Mouse (Mus musculus): ENCODE data around the gene E4f1.
"Not testable (repeated sequence)": the region's sequence is repeated elsewhere in the genome, so short reads cannot be mapped to it uniquely, and the experiment has no call there.

The E4f1 gene

DNA sequence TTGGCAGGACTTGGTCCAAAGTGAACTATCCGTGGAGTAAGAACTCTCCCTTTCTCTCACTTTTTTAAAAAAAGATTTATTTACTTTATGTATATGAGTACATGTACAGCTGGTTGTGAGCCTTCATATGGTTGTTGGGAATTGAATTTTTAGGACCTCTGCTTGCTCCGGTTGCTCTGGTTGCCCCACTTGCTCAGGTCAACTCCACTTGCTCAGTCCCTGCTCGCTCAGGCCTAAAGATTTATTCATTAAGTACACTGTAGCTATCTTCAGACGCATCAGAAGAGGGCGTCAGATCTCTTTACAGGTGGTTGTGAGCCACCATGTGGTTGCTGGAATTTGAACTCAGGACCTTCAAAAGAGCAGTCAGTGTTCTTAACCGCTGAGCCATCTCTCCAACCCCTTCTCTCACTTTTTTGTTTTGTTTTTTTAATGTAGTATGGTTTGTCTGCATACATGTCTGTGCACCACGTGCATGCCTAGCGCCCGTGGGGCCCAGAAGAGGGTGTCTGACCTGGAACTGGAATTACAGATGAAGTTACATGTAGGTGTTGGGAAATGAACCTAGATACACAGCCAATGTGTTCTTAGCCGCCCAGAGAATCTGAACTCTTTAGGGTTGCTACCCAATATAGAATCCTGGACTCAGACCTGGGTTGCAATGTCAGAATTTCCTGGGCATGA lies 14.4 kb downstream of the E4f1 start:
- DNase-seq (ENCODE audit: low spot score in 2 of 2), result not testable (repeated sequence)

DNA sequence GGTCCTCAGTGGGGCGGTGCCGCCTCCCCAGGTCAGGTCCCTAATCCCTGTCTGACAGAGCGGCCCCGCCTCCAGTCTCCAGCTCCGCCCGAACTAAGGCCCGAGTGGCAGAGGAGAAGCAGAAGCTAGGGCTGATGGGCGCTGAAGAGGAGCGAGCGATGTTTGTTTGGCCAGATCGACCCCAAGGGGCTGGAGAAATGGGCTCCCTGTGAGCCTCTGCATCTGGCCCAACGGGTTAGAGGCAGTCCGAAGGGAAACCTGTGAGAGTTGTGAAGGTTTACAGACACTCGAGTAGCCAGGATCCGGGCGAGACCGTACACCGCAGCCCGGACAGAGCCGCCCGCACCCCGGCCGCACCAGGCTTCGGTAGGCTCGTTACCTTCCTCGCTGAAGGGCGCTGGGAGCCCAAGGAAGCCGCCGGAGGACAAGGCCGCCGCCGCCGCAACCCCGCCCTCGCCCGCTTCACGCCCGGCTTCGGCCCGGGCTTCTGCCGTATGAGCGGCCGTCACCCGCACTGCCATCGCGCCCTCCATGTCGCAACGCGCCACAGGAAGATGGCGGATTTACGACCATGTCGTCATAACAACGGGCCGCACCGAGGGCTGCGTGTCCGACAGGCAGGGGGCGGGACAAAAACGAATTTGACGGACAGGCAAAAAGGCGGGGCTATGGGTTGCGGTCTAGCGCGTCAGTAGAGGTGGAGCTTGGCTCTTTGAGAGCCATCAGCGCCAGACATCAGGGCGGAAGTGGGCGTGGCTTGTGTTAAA lies 15.2 kb downstream of the E4f1 start:
- peak; percentile 99 to 100 for DNase-seq (ENCODE audit: low spot score in 2 of 2)

DNA sequence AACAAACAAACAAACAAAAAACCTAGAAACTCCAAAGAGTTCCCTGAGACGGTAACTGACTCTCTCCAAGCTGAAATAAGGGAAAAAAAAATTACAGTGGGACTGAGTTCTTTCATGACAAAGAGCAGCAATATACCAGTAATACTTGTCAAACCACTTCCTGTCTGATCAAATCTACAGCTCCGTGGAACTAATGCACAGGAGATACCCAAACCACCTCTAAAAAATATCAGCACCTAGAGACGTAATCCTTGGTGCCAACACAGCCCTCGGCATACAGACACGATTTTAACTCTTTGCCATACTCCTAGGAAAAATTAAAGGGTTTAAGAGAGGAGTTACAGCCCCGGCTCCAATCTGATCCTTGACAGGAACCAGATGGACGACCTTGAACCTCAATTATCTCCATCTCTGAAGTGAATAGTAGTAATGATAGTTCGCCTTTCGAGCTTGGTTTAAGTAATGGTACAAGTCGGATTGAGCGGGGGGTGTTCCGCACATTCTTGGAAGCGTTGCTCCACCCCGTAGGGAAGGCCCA lies 15.8 kb downstream of the E4f1 start:
- no peak for DNase-seq (ENCODE audit: low spot score in 2 of 2)

DNA sequence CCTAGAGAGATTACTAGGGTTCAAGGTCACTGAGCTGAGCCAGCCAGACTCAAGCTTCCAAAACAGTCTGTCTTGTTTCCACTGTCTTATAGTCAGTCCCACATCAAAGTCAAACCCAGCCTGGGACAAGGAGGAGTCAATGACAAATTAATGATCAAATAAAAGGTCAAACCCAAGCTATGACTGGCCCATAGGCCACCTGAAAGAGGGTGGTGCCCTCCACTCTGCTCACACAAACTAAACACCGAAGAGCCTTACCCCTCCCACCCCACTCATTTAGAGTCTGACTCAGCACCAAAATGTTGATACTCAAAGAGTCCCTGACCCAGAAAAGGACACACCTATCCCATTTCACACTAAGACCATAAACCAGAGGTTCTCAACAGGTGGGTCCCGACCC lies 16.7 kb downstream of the E4f1 start:
- DNase-seq (ENCODE audit: low spot score in 2 of 2), result no peak

DNA sequence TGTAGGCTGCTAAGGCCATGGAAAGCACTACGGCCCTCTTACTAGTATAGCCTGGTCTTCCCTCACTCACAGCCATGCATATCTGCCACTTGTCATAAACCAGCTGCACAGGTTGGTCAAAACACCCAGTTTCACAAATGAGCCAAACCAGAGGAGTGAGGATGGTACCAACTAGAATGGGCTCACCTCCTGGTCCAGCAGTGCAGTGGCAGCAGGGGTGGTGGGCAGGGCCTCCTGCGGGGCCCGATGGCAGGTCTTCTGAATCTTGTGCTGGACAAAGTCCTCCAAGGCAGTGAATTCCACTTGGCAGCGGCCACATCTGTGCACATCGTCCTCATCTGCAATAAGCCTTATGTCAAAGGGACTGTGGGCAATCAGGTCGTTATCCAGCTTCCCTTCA lies 18.9 kb downstream of the E4f1 start:
- no peak for DNase-seq (ENCODE audit: low spot score in 2 of 2)

DNA sequence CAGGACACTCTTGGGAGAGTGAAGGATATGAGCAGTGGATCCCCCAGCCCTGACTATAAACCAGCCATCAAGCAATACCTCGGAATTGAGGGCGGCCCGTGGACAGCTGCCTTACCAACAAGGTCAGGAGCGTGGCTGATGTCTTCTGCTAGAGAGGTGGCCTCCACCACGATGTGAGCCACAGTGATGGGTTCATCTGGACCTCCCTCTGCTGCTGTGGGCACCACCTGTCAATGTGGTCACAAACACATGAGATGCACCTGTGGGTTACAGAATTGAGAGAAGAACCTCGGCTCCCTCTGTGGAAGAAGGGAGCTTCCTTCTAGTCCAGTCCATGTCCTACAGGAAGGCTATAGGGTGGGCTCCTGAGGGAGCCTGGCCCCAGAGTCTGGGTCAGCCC lies 20.6 kb downstream of the E4f1 start:
- DNase-seq (ENCODE audit: low spot score in 2 of 2), result no peak

DNA sequence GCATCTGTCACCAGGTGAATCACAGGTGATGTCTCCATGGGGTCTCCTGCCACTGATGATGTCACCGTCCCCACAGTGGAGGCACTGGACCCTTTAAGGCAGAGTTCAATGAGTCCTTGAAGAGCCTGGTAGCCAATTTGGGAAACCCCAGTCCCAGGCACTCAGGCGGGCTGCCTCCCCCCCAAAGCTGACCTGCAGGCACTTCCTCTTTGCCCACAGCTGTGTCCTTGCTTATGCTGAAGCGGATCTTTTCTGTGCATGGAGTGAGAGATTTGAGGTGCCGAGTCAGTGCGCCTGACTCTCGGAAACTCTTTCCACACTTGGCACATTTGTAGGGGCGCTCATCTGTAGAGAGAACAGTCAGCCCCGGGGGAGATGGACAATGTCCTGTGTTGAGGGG lies 23.5 kb downstream of the E4f1 start:
- no peak for DNase-seq (ENCODE audit: low spot score in 2 of 2)

DNA sequence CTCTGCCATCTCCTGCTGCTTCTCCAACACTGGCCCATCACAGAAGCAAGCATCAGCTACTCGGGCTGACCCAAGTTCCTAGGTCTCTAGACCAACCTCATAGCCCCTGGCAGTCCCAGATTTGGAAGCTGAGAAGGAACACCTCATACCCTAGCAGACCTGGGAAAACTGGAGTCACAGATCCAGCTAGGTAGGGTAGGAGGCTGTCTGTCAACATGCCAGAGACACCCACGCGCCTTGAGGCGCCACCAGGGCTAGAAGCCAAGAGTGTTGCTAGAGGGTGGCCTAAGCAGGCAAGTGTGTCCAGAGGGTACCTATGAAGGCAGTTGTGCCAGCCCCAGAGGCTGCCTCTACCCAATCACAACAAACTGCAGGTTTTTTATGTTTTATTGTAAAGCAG lies 26.7 kb downstream of the E4f1 start:
- peak; percentile 55 to 69 for DNase-seq (ENCODE audit: low spot score in 2 of 2)

DNA sequence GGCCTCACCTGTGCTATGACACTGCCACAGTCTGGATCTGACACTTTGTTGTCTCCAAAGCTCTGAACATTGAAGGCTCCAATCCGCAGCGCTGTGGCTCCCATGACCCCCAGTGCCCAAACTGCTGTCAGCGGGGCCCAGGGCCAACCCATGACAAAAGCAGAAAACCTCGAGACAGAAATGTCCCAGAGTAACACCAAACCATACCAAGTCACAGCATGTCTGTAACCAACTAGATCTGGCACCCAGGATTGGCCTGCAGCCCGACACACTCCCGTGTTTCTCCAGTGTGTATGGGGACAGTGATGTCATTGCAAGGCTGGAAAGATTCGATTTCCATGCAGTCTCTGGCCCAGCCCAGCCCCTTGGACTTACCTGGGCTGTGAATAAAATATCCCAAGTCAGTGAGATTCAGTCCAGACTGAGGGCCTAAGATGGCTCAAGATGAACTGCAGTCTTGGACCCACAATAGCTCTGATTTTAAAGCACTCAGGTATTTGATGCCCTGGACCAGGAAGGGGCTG lies 27.4 kb downstream of the E4f1 start, which contains the start of gene Dnase1l2:
Gene Dnase1l2, minus strand, starts transcription at position 474 of the 524 bp plus-strand sequence.
- peak; percentile 43 to 72 for DNase-seq (ENCODE audit: low spot score in 2 of 2)

DNA sequence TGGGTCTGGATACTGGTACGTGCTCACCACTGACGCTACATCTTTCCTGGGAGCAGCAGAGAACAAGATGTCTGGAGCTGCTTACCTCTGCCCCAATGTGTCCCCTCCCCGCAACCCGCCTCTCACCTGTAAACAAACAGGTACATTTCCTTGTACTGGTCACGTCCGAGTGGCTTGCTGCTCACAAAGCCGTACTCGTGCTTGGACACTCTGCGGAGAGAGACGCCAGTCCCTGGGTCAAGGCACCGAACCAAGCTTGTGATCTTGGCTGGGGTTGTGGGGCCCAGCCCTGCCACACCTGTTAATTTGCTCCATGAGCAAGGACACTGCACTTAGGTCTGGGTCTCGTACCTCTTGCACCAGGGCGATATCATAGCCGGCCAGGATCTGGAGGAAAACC lies 28.0 kb downstream of the E4f1 start:
- peak; percentile 38 to 64 for DNase-seq (ENCODE audit: low spot score in 2 of 2)

DNA sequence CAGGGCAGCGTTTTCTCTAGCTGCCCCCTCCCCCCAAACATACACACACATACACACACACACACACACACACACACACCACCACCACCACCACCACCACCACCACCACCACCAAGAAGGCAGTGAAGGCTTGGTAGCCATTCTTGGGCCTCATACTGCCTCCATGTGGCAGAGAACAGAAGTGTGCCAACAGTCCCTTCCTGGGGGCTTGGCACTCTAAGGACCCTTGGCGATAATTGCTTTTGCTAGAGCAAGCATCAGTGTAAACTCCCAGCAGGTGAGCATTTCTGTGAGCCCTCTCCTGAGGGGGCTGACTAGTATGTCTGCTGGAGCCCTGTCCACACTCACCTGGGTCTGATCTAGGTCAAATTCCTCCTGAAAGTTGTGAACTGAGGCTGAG lies 29.0 kb downstream of the E4f1 start:
- DNase-seq (ENCODE audit: low spot score in 2 of 2), result no peak

DNA sequence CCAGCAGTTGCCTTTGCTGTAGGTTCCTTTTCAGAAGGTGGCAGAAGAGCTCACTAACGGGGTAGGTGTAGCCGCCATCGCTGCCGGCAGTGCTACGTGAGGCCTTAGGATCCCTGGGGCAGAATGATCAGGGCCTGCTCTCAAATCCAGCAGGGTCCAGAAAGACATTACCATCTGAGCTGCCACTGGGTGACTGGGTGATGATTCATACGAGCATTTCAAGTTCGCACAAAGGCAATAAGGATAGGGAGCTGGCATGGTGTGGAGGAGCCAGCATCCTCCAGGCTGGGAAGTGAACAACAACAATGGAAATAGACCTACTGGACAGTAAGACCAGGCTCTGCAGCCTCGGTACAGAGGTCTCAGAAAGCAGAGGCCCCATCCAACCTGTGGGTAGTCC lies 29.7 kb downstream of the E4f1 start:
- DNase-seq (ENCODE audit: low spot score in 2 of 2), result no peak

DNA sequence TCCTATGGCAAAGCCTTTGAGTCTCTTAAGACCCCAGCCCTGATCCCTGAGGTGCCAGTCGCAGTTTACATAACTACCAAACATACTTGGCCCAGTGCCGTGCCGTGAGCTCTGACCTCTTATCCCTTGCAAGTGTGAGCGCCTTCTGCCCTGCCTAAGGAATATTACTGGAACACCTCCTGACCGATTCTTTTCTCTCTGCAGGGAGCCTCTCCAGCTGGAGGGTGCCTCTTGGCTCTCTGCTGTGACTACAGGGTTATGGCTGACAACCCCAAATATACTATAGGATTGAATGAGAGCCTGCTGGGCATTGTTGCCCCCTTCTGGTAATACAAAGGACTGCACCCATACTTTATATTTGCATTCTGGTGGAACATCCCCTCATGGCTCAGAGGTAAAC lies 33.1 kb downstream of the E4f1 start:
- peak in 1 of 2 experiments; percentile 34 for DNase-seq (ENCODE audit: low spot score in 2 of 2)

DNA sequence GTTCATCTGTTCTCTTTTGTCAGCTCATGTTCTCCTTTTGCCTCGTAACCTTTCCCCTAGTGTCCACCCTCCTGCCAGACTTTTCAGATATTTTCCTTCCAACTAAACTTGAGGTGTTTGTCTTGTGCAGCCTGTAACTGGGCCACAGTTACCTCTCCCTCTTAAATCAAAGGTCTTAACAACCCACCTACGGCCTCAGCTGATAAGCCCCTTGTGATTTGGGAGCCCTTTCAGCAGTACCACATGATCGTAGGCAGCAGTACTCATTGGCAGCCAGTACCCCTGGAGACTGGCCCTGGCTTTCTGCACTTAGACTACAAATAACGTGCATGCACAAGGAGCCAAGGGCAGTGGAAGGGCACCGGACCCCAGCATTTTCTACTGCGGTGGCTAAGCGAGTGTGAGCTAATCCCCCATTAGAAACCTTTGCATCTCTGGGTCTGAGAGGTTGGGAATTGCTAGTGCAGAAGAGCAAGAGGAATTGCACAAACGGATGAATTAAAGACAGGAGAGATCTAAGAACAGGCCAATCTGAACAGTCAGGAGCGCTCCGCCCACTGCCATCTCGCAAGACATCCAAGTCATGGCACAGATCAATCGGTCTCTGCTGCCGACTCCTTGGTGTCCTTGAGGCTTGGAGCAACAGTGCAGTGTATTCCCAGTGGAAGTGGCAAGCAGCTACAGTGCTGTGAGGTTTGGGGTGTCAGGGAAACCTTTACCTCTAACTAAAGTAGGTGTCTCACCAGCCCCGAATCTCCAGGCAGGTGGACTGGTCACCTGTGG lies 40.7 kb downstream of the E4f1 start:
- DNase-seq (ENCODE audit: low spot score in 2 of 2), result no peak

DNA sequence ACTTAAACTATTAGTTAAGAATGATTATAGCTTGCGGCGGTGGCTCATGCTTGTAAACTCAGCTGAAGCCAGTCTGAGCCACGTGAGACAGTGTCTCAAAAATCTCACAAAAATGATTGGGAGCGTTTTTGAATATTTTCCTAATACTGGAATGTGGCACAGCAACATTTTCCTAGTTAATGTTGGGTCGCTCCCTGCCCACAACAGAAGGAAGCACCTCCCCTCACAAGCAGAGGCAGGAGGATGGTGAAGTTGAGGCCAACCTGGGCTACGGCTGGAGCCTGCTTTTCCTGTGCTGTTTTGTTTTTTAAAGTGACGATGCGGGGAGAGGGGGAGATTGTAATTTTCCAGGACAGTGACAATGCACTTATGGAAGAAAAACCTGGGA lies 42.9 kb downstream of the E4f1 start:
- no peak for DNase-seq (ENCODE audit: low spot score in 2 of 2)

DNA sequence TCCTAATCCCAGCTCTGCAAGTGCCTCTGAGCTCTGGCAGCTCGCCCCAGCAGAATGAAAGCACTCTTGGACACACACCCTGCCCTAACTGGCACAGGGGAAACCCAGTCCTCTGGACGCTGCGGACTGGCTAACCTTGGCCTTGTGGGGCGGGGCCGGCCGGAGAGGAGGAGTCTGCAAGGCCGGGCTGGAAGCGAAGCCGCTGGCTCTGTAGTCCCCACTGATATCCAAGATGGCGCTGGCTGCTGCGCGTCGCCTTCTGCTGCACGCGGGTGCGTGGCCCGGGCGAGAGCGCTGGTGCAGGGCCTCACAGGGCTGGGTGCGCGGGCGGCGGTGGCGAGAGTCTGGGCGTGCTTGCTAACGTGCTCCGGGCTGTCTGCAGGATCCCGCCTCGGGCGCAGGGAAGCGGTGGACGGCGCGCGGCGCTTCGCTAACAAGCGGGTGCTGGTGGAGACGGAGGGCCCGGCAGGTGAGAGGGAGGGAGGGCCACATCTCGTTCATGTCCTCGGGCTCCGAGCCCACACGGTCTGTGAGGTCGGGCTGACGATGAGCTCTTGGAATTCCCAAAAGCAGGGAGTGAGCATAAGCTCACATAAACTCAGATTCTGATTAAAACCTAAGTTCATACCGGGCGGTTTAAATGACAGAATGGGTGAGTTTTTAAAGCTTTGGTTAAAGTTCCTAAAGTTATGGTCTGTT lies 43.5 kb downstream of the E4f1 start, which contains the start of gene Eci1:
Gene Eci1, plus strand, starts transcription at position 171 of the 699 bp plus-strand sequence.
- peak; percentile 95 to 96 for DNase-seq (ENCODE audit: low spot score in 2 of 2)

DNA sequence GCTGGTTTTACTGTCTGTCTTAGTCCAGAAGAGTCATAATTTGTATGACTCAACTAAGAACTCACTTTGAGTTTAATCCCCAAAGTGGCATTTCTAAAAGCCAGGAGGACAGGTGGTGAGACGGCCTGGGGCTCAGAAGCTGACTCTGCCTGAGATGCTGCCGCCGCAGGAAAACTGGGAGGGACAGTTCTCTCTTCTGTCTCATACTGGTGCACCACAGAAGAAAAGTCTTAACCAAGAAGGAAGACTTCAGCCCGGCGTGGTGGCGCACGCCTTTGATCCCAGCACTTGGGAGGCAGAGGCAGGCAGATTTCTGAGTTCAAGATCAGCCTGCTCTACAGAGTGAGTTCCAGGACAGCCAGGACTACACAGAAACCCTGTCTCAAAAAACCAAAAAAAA lies 44.2 kb downstream of the E4f1 start:
- DNase-seq (ENCODE audit: low spot score in 2 of 2), result no peak

DNA sequence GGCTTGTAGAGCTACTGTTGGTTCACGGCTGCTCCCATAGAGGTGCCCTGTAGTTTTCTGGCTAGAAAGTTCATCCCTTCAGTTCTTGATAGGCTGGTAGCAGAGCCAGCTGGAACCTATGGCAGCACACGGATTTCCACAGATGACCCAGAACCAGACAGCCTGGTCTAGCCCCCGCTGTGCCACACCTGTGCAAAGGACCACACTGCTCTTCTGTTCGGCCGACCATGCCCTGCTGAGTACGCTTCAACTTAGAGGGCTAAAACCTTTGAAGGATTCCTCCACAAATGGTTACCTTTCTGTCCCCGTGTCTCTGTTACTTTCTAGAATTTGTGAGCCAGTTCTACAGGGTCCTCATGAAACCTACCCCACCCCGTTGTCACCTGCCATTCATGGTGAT lies 44.8 kb downstream of the E4f1 start:
- DNase-seq (ENCODE audit: low spot score in 2 of 2), result not testable (repeated sequence)

DNA sequence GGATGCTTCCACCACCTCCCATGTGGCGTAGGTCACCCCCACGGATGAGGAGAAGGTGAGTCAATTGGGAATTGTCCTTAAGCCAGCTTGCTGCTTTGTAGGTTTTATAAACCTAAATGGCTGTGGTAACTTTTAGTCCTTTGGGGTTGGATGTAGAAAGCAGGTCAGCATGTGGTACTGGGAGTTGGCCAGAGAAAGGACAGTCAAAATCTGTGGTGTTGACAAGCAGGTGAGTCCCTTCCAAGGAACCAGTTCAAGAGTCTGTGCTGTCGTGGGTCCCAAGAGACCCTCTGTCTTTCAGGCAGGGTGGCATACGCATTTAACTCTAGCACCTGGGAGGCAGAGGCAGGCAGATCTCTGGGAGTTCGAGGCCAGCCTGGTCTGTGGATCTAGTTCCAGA lies 45.6 kb downstream of the E4f1 start:
- DNase-seq (ENCODE audit: low spot score in 2 of 2), result no peak

DNA sequence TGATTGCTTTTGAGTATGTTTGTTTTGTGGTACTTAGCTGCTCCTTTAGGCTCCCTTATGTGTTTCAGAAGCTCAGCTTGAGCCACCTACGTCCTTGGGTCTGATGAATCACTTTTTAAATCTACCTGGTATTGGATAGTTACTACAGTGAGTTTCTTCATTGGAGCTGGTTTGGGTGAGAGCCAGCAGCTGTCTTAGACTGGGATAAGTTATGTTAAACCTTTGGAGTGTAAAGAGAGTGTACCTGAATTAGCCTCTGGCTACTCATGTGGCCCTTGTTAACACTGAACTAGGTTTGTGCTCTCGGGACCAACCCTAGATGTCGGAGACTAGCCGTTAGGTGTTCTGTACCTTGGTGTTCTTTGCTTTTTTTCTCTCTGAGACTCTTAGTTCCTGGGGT lies 47.0 kb downstream of the E4f1 start:
- DNase-seq (ENCODE audit: low spot score in 2 of 2), result no peak

DNA sequence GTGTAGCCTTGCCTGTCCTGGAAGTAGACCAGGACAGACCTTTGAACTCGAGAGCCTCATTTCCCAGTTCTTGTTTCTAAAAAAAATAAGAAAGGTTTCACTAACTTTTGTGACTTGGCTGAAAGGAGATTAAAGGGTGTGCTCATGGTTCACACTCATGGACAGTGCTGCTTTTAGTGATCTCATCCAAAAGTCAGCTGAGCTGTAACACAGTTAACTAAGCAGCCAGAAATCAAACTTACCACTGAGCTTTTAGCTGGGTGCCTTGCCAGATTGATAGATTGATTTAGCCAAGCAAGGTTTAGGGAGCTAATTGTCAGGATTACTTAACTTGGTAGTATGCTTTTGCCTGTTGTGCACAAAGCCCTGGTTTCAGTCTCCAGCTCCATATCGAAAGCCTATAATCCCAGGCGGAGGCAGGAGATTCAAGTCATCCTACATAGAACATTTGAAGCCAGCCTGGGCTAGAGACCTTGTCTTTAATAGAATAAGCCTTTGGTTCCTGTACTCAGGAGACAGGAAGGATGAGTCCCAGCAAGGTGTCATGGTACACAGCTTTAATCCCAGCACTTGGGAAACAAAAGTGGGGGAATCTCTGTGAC lies 54.0 kb downstream of the E4f1 start:
- DNase-seq (ENCODE audit: low spot score in 2 of 2), result no peak
